Comparison of ENCODE assay signal across 26 mouse cellular contexts in the genomic region with DNA sequence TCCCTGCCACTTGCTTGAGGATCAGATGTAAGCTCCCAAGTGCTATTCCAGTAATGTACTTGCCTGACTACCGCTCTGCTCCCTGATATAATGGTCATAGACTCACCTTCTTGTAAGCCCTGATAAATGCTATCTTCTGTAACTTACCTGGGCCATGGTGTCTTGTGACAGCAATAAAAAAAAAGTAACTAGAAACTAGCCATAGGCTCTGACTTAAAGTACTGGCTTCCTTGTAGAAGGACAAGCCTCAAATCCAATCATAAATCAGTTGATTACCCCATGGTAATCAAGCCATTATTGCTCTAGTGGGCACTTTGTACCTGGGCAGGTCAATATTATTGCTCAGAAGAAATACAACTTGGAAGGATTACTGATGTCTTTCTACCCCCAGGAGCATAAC.
DNase-seq lines count a peak whose midpoint lies in the region; ATAC-seq and TF ChIP-seq lines count a peak whose summit lies in the region.
"Had no signal": no experiment of that assay in that cellular context is flagged by ENCODE, and none has a peak within 500 bp of the region (broad histone marks: within the 10 kb centered on the region; RNA-seq: fewer than 3 reads in every experiment).

No protein-coding gene starts in this region.

- ATAC-seq in intestine, embryonic 14.5 days (replicated peaks; ENCODE audit: low FRiP score, low TSS enrichment, low read depth) = peak; percentile 74; the same call in 1 of the 2 replicates
- ATAC-seq in intestine, embryonic 15.5 days = peak; percentile 90
- peak; percentile 97 for ATAC-seq in intestine, postnatal 0 days
- ATAC-seq: activated CD4-positive, CD25-positive, alpha-beta regulatory T cell, adult 4 months; CD4-positive, CD25-positive, alpha-beta regulatory T cell, adult 4 months; forebrain, embryonic 14.5 days; forebrain, embryonic 16.5 days; Patski had no signal

- DNase-seq in intestine, embryonic 14.5 days (ENCODE audit: low spot score) = no peak
- DNase-seq in left cerebral cortex, postnatal 36 days (ENCODE audit: low spot score in 2 of 2) = no peak
- DNase-seq in B cell, adult 2 months = no peak
- DNase-seq: adrenal gland, adult 8-10 months; adrenal gland, postnatal 14 days; adrenal gland, postnatal 36 days; cerebellum, adult 18-20 months; cerebellum, adult 8-10 months; cerebellum, adult 9-11 months; cerebellum, postnatal 14 days; cerebellum, postnatal 36 days; embryo, embryonic 11 days had no signal

- no peaks in the 10 kb centered on the region for H3K36me3 ChIP-seq in intestine, embryonic 14.5 days (ENCODE audit: control insufficient read depth, insufficient read depth, low read length)
- H3K36me3 ChIP-seq in intestine, embryonic 15.5 days = no peaks in the 10 kb centered on the region
- no peaks in the 10 kb centered on the region for H3K36me3 ChIP-seq in intestine, postnatal 0 days (ENCODE audit: control insufficient read depth, insufficient read depth)
- H3K36me3 ChIP-seq: embryonic facial prominence, embryonic 13.5 days; embryonic facial prominence, embryonic 15.5 days; forebrain, embryonic 10.5 days; forebrain, embryonic 12.5 days; G1E had no signal

- no peaks in the 10 kb centered on the region for H3K9me3 ChIP-seq in intestine, embryonic 14.5 days (ENCODE audit: control insufficient read depth, low read length)
- no peaks in the 10 kb centered on the region for H3K9me3 ChIP-seq in intestine, embryonic 15.5 days
- H3K9me3 ChIP-seq in intestine, postnatal 0 days (ENCODE audit: control insufficient read depth) = no peaks in the 10 kb centered on the region
- H3K9me3 ChIP-seq: embryonic facial prominence, embryonic 13.5 days; embryonic facial prominence, embryonic 15.5 days; forebrain, embryonic 10.5 days; forebrain, embryonic 12.5 days; G1E had no signal

- intact Hi-C loops in left cerebral cortex, postnatal 36 days (cut with DNase I) = no loop called here

- no peak overlapping the region for H3K4me3 ChIP-seq in intestine, embryonic 14.5 days (ENCODE audit: low read depth, low read length)
- H3K4me3 ChIP-seq in intestine, embryonic 15.5 days (replicated peaks) = no peak overlapping the region
- H3K4me3 ChIP-seq in intestine, postnatal 0 days (ENCODE audit: low read depth, low read length) = no peak overlapping the region
- H3K4me3 ChIP-seq: embryonic facial prominence, embryonic 13.5 days; embryonic facial prominence, embryonic 15.5 days; erythroblast, embryonic 14.5 days; forebrain, embryonic 10.5 days; forebrain, embryonic 12.5 days had no signal

- no peak overlapping the region for H3K4me2 ChIP-seq in intestine, embryonic 14.5 days (ENCODE audit: low read length)
- no peak overlapping the region for H3K4me2 ChIP-seq in intestine, embryonic 15.5 days (replicated peaks)
- no peak overlapping the region for H3K4me2 ChIP-seq in intestine, postnatal 0 days (replicated peaks; ENCODE audit: low read depth)
- H3K4me2 ChIP-seq: embryonic facial prominence, embryonic 13.5 days; embryonic facial prominence, embryonic 15.5 days; forebrain, embryonic 12.5 days had no signal

- 70% methylated on average over 1 of the region's 1 CpGs for WGBS in intestine, embryonic 14.5 days
- 71% methylated on average over 1 of the region's 1 CpGs for WGBS in intestine, embryonic 15.5 days
- 39% methylated on average over 1 of the region's 1 CpGs for WGBS in intestine, postnatal 0 days

- no peak overlapping the region for H3K27ac ChIP-seq in intestine, embryonic 14.5 days (ENCODE audit: low read depth)
- 0 out of 2 replicates have a peak overlapping the region, but pooled peaks have one; percentile 17 for H3K27ac ChIP-seq in intestine, embryonic 15.5 days
- H3K27ac ChIP-seq in intestine, postnatal 0 days (ENCODE audit: low read depth, low read length) = no peak overlapping the region
- H3K27ac ChIP-seq: embryonic facial prominence, embryonic 13.5 days; embryonic facial prominence, embryonic 15.5 days; forebrain, embryonic 10.5 days; forebrain, embryonic 12.5 days had no signal

- H3K9ac ChIP-seq in intestine, embryonic 14.5 days (ENCODE audit: low read length) = no peak overlapping the region
- H3K9ac ChIP-seq in intestine, embryonic 15.5 days = no peak overlapping the region
- no peak overlapping the region for H3K9ac ChIP-seq in intestine, postnatal 0 days (ENCODE audit: low read depth, low read length)
- H3K9ac ChIP-seq: embryonic facial prominence, embryonic 13.5 days; embryonic facial prominence, embryonic 15.5 days; forebrain, embryonic 12.5 days had no signal

- no peak for TF ChIP-seq CTCF in intestine, postnatal 0 days (IDR thresholded peaks at IDR 0.05; ENCODE audit: low read depth)

- H3K27me3 ChIP-seq in intestine, embryonic 14.5 days (replicated peaks; ENCODE audit: control insufficient read depth, insufficient read depth, low read length) = no peaks in the 10 kb centered on the region
- H3K27me3 ChIP-seq in intestine, embryonic 15.5 days (replicated peaks) = no peaks in the 10 kb centered on the region
- H3K27me3 ChIP-seq in intestine, postnatal 0 days (replicated peaks; ENCODE audit: control insufficient read depth, insufficient read depth, low read length) = no peaks in the 10 kb centered on the region
- H3K27me3 ChIP-seq: CH12.LX; embryonic facial prominence, embryonic 13.5 days; embryonic facial prominence, embryonic 15.5 days; forebrain, embryonic 12.5 days; Patski had no signal

- H3K4me1 ChIP-seq in intestine, embryonic 14.5 days (replicated peaks; ENCODE audit: control insufficient read depth, insufficient read depth, low read length) = no peaks in the 10 kb centered on the region
- no peaks in the 10 kb centered on the region for H3K4me1 ChIP-seq in intestine, embryonic 15.5 days (replicated peaks)
- no peaks in the 10 kb centered on the region for H3K4me1 ChIP-seq in intestine, postnatal 0 days (replicated peaks; ENCODE audit: control insufficient read depth, insufficient read depth, low read length)
- H3K4me1 ChIP-seq: embryonic facial prominence, embryonic 13.5 days; embryonic facial prominence, embryonic 15.5 days; forebrain, embryonic 10.5 days; forebrain, embryonic 12.5 days had no signal
